Mouse (Mus musculus): Measurements from ENCODE around the gene Adat1. TPM values are rescaled to one million over a fixed set of nuclear protein-coding genes. Genes with fewer than 3 reads are reported as not detected.
A peak's percentile ranks its signal among the peaks of the same experiment; 100 is the strongest.

The Adat1 gene
- total RNA-seq, 1 experiment: 11.0 TPM

- Histone ChIP-seq H3K9me3 (ENCODE audit: control insufficient read depth, insufficient read depth, low read depth, low read length) (no peaks in the 10 kb centered on the region), H3K9ac (ENCODE audit: insufficient read depth, low read depth, low read length, poor library complexity, severe bottlenecking) (no peak overlapping the region), H3K36me3 (ENCODE audit: control insufficient read depth, insufficient read depth, low read length, poor library complexity, severe bottlenecking) (peaks cover 10% of the 10 kb centered on the region; the same call in 1 of the 2 replicates), H3K4me3 (ENCODE audit: insufficient read depth in 1 of 2, low read depth in 1 of 2, low read length in 2 of 2, poor library complexity in 1 of 2, severe bottlenecking in 1 of 2) (no peak overlapping the region), H3K4me1 (ENCODE audit: control insufficient read depth in 2 of 2, insufficient read depth in 2 of 2, low read length in 2 of 2, poor library complexity in 1 of 2) (peaks cover 3 to 7% of the 10 kb centered on the region in 2 experiments), H3K27ac (ENCODE audit: insufficient read depth, low read depth, low read length, poor library complexity, severe bottlenecking) (no peak overlapping the region)
- in situ Hi-C loops (cut with MboI; ENCODE audit: low sequenced_read_pairs in 2 of 2, unreplicated experiment in 2 of 2): no loop called here
- peak; percentile 31; the same call in 1 of the 2 replicates for TF ChIP-seq HCFC1 (IDR thresholded peaks at IDR 0.05; ENCODE audit: borderline replicate concordance, insufficient read depth, low read length)
- no peak for TF ChIP-seq CHD2 (IDR thresholded peaks at IDR 0.05; ENCODE audit: low read depth, low read length)
- TF ChIP-seq ZC3H11A (IDR thresholded peaks at IDR 0.05; ENCODE audit: borderline replicate concordance, low read depth, low read length): peak; percentile 53; the same call in 1 of the 2 replicates
- TF ChIP-seq ZNF384 (IDR thresholded peaks at IDR 0.05; ENCODE audit: low read depth, low read length): peak; percentile 94
- TF ChIP-seq MAFK (IDR thresholded peaks at IDR 0.05; ENCODE audit: insufficient read depth, low read depth, low read length): no peak
- no peak for DNase-seq (ENCODE audit: low read depth, low spot score)
Observed at GRCm38 (mm10) chr8:111919663-111920062, 72.4 kb downstream of the Adat1 start.

Other genes with a start within 250 kb of the Adat1 start
- gene Bcar1, start 248.5 kb downstream of the Adat1 start, total RNA-seq (2012; rRNA removed): 52.9 and 72.6 TPM in 2 replicates
- gene Cfdp1, start 138.0 kb downstream of the Adat1 start, total RNA-seq (2012; rRNA removed): 113 and 190 TPM in 2 replicates
- 12.1 and 14.3 TPM in 2 replicates for gene Tmem170, start 115.6 kb downstream of the Adat1 start, total RNA-seq (2012; rRNA removed)
- 4.0 and 4.4 TPM in 2 replicates for gene Chst5, start 81.9 kb downstream of the Adat1 start, total RNA-seq (2012; rRNA removed)
- gene Tmem231, start 58.4 kb downstream of the Adat1 start, total RNA-seq (2012; rRNA removed): 30.3 and 38.5 TPM in 2 replicates
- 112 and 255 TPM in 2 replicates for gene Gabarapl2, start 51.6 kb downstream of the Adat1 start, total RNA-seq (2012; rRNA removed)
- gene Kars, start 19.0 kb upstream of the Adat1 start, total RNA-seq (2012; rRNA removed): 218 and 267 TPM in 2 replicates
- gene Terf2ip, start 19.1 kb upstream of the Adat1 start, total RNA-seq (2012; rRNA removed): 5.3 and 9.7 TPM in 2 replicates
- not detected in 2 replicates for gene Gm6793, start 22.7 kb upstream of the Adat1 start, total RNA-seq (2012; rRNA removed)

All from ES-E14 (cell line).